Mouse (Mus musculus) adrenal gland (tissue): ENCODE data around the gene Fam83d.
"Not testable (repeated sequence)": the region's sequence is repeated elsewhere in the genome, so short reads cannot be mapped to it uniquely, and the experiment has no call there.

Source experiments
- intact Hi-C: fragments of 180-260 bp; cut with DNase I; formaldehyde crosslinking; loops from one replicate; pipeline ENCODE4 v1.15.1; 2025
- long read RNA-seq, 2 experiments: library from polyadenylated mRNA; unstranded; transcript quantifications; one replicate each; pipeline ENCODE4 v2.0.0; 2020; ENCODE audit warnings: borderline replicate concordance in 1 of 2; ENCODE audit not compliant: insufficient replicate concordance in 1 of 2

Fam83d gene
- long read RNA-seq, experiment 1: 0 reads
- long read RNA-seq, experiment 2, partial matches to known transcripts: 0 of 1 reads
- long read RNA-seq, experiment 2, other reads (novel, unspliced or antisense): 0 of 1 reads

DNA sequence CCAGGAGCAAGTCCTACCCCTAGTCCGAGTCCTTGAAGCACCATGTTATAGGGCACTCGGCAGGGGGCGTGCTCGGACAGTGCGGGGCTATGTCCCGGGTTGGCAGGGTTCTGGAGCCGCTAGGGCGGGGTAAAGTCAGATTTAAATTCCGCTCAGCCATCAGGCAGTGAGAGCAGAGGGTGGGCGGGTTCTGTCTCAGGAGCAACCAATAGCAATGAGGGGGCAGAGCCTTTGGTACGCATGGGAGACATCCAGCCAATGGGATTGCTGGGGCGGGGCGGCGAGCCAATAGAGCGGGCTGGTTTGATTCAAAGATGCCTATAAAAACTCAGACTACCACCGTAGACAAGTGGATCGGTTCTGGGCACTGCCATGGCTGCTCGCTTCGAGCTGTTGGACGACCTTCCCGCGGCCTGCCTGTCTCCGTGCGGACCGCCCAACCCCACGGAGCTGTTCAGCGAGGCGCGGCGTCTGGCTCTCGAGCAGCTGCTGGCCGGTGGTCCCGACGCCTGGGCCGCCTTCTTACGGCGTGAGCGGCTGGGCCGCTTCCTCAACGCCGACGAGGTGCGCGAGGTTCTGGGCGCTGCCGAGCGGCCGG lies at the start of gene Fam83d:
TSS of gene Fam83d (plus strand) at position 352 of the 598 bp plus-strand sequence.
- intact Hi-C loops: loop anchor here (5.0 kb wide), 1 partner anchor 84 kb away; no protein-coding TSS in a partner anchor

DNA sequence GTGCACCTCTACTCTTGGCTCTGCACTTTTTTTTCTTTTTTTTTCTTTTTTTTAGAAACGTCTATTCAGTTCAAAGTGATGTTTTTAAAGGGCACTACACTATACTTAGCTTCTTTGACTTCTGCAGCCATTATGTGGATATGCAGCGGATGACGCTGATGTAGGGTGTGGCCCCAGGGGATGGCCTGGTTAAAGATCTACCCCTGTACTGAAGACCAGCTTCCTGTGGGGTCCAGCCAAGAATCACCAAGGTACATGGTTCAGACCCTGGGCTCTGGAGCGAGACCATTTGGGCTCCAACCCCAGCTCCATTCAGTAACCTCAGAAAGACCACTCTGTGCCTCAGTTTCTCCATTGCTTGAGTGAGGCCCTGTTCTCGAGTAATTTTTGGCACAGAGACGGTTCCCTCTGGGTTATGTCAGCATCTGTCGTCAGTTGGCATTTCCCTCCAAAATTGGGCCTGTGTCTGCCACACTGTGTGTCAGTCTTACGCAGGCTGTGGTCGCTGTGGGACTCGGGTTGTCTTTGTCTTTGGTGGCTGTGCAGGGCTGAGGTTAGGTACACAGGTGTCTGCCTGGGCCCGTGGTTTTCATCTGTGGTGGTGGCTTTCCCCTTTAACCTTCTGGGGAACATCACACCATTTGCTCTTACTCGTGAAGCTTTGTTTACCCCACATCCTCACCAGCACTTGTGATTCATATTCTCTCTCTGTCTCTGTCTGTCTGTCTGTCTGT lies 48.9 kb upstream of the Fam83d start:
- intact Hi-C loops: no loop called here

DNA sequence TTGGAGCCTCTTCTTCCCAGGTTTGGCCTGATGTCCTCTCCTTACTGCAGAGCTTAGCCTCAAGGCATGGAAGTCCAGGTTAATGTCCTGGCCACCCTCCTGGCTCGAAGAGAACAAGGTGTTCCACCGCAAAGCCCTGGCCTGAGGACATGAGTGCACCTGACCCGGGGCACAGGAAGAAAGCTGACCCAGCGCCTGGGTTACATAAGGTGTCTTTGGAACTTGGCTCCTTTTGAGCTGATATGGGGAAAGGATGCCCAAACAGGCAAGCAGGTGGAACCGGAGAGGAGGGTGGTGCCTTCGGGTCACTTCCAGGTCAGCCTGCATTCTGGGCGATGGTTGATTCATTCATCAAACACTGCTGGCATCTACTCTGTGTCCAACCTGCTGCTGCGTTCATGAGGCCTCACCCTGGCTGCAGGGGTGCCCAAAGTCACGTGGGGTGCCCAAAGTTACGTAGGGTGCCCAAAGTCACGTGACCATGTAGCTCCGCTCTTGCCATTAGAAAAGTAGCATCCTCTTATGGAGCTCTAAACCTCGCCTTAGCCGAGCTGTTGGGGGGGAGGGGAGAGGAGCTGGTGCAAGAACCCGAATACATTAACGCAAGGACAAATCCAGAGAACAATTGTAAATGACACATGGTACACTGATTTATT lies 47.0 kb upstream of the Fam83d start:
- intact Hi-C loops: no loop called here

DNA sequence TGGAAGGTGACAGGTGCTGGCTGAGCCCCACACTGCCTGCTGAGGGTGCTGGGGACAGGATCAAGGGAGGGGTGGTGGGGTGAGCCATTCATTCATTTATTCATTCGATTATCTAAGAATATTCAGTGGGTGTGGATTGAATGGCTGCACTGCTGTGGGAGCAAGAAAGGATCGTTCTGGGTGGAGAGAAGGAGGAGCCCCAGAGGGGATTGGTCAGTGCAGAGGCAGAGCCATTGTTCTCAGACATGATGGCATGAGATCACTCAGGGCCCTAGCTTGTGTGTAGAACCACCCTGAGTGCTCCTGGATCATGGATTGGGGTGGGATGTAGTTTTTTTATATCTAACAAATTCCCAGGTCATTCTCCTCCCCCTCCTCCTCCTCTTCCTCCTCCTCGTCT lies 46.4 kb upstream of the Fam83d start:
- intact Hi-C loops: no loop called here

DNA sequence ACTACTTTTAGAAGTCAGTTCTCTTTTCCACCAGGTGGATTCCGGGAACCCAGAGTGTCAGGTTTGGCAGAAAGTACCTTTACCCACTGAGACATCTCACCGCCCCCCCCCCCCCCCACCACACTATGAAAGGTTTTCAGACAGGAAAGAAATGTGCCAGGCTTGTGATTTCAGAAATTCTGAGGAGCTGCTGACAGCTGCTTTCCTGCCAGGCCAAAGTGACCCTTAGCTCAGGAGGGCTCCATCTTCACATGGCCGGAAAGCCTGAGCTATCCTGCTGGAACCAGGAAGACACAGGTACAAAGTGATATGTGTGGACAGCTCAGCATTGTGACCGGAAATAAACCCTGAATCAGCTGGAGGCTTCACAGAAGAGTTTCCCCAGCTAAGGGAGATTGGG lies 45.8 kb upstream of the Fam83d start:
- intact Hi-C loops: no loop called here

DNA sequence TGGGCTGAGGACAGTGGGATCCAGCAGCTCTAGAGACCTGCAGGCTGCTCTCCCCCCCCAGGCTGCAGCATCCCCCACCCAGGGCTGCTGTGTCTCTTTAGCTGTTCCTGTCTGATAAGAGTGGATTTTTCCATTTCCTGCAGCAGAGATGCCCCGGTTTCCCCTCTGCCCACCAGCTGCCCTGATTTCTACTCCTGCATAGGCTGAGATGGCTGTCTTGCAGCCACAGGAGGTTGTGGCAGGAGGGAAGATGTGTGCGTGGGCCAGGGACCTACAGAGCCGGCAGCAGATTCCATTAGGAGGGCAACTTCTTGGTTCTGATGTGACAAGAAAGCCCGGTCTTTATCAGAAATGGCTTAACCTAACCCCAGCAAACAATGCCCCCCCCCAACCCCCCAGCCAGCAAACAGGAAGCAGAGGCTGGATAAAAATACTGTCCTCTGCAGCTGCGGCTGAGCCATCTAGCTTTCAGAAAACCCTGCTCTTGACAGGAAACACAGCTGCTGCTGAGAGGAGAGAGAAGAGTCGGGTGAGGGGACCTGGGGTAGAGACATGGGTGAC lies 44.8 kb upstream of the Fam83d start:
- intact Hi-C loops: no loop called here

DNA sequence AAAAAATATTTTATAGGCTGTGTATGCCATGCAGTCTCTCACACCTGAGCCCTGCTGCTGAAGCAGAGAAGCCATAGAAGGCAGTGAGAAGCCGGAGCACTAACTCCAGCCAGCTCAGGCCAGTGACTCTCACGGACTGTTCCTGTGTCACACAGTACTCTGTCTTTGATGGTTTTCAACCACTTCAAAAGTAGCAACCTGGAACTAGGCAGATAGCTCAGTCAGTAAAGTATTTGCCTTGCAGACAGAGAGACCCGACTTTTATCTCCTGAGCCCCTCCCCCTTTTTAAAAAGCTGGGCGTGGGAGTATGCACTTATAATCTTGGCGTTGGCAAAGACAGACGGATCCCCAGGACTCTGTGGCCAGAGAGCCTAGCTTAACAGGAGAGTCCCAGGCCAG lies 44.1 kb upstream of the Fam83d start:
- intact Hi-C loops: no loop called here

DNA sequence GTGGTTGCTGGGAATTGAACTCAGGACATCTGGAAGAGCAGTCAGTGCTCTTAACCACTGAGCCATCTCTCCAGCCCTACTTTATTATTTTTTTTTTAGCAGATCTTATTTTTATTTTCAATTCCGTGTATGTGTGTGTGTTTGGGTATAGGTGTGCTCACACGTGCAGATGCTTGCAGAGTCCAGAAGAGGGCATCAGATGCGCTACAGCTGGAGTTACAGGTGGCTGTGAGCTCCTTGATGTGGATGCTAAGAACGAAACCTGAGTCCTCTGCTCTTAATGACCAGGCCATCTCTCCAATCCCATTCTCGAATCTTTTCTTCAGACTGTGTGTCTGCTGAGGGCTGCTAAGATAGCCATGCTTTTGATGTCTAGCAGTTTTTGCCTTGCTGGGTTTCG lies 41.6 kb upstream of the Fam83d start:
- intact Hi-C loops: no loop called here

DNA sequence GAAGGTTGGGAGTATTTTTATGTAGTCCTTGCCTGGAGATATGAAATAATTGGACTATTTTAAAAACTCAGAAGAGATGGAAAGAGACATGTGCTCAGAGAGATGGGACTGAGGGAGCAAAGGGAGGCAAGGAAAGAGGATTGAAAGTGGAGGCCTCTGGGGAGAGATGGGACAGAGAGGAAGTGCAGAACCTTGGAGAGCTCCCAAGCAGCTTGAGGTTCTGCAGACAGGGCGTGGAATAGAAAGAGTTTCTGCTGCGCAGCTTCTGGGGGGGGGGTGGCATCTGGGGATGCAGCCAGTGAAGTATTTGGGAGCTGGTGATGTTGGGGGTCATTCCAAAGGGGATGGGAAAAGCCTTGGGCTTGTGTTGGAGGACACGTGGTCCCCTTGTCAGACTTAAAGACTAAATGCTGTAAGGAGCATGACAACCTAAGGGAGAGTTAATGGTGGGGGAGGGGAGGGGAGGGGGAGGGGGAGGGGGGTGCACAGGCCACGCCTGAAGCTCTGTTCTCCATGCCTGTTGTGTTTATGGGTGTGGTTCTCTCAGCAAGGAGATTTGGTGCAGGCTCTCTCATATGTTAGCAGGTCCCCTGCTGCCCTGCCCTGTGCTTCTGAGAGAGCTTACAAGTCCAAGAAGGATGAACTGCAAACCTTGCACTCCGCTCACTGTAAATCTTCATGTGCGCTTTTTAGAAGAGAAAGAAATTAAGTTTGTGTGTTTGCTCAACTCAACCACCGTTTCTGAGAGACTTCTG lies 39.7 kb upstream of the Fam83d start:
- intact Hi-C loops: no loop called here

DNA sequence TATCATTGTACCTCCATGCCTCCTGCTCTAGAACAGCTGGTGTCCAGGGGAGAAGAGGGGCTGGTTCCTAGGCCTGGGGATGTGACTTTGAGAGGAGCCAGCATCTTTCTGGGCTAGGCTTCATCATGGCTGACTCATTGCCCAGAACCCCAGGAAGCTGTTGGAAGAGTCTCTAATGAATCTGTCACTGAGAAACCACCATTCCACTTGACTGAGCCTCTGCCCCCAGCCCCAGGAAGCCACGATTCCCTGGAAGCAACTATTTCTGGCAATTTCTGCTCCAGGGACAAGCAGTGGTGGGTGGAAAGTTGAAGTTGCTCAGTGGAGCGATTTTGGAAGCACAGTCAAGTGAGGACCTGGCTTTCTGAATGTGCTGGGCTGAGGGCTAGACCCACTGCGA lies 37.0 kb upstream of the Fam83d start:
- intact Hi-C loops: no loop called here

DNA sequence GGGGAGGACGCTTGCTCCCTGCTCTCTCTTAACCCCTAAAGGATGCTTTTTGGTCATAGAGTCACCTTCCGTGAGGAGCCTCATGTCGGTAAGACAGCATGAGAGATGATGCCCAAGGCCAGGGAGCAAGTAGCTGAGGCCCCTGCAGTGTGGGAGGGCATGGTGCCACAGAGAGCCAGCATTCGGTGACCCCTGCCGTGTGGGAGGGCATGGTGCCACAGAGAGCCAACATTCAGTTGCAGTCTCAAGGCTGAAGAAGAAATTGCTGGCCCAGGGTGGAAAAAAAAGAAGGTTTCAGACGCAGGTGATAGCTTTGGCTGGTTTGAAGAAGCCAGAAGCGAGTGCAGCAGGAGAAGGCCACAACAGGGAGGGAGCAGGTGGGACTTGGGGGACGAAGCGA lies 35.4 kb upstream of the Fam83d start:
- intact Hi-C loops: no loop called here

DNA sequence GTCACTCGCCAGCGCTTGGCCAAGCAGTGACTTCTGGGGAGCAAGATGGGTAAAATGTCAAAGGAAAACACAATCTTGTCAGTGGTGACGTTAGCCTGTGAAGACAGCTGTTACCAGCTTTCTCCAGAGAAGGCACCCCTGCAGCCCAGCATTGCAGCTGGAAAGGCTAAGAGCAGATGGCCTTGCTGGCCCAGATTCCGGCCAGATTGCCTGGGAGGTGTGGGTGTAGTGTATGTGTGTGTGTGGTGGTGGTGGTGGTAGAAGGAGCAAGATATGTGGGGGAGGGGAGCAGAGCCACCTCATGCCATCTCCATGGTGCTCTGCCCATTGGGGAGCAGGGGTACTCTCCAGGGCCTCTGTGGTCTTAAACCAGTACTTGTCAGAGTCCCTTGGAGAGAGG lies 34.8 kb upstream of the Fam83d start:
- intact Hi-C loops: no loop called here

DNA sequence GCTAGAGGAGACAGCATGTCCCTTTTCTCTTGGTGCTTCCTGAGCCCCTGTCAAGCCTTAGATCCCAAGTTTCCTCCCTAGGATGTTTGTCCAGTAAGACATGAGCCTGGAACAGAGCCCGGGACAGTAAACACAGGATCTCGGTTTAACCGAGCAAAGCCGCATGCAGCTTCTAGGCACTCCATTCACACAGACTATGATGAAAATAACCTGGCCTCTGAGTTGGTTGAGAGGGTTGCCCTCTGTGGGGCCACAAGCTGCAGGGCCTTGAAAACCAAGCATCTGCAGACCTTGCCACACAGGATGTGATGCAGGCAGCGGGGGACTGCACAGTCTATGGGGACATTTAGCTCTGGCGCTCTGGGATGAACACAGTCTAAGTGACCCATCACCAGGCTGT lies 34.0 kb upstream of the Fam83d start:
- intact Hi-C loops: no loop called here

DNA sequence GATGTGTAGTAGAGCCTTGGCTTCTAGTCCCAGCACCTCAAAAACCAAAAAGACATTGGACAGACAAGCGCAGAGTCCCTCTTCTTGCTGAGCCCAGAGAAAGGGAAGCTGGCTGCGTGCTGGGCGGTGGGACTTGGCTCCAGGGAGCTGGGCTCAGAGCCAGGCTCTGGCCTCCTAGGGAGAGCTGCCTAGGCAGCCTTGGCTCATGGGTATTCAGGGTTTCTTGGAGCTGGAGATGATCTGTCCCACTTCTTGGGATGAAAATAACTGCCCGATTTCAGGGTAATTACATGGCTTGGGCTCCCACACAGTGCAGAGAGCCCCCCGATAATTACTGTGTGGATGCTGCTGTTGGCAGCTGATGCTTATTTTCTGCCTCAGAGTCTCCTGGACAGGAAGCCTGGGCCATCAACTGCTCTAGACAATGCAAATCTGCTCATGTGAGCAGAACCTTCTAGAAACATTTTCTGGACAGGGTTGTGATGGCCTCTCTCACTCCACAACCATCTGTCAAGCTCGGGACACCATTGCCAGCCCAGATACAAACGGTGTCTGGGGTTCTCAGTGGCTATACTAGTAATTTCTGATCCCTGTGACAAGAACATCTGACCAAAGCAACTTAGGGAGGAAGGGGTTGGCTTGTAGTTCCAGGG lies 33.3 kb upstream of the Fam83d start:
- intact Hi-C loops: no loop called here

DNA sequence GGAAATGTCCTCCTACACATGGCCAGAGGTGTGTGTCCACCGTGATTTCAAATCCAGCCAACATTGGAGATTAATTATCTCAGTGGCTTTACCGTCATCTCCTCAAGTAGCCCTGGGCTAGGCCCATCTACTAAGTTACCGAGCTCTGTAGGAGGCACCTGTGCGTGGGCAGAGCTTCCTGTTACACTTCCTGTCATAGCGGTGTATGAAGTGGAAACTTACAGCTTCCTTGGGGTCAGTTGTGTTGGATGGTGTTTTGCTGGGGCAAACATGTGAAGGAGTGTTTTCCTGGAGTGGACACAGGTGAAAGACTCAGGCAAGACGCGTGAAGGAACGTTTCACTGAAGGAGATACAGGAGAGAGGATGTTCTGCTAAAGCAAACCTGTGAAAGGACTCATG lies 32.6 kb upstream of the Fam83d start:
- intact Hi-C loops: no loop called here

DNA sequence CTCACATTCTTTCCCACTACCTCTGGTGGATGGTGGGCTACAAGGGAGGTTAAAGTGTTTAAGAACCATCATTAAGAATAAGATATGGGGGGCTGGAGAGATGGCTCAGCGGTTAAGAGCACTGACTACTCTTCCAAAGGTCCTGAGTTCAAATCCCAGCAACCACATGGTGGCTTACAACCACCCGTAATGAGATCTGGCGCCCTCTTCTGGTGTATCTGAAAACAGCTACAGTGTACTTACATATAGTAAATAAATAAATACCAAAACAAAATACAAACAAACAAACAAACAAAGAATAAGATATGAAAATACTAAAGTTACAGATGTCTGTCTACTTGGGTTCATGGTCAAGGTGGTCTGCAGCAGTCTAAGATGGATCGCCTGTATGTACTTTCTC lies 31.6 kb upstream of the Fam83d start:
- intact Hi-C loops: not testable (repeated sequence)

DNA sequence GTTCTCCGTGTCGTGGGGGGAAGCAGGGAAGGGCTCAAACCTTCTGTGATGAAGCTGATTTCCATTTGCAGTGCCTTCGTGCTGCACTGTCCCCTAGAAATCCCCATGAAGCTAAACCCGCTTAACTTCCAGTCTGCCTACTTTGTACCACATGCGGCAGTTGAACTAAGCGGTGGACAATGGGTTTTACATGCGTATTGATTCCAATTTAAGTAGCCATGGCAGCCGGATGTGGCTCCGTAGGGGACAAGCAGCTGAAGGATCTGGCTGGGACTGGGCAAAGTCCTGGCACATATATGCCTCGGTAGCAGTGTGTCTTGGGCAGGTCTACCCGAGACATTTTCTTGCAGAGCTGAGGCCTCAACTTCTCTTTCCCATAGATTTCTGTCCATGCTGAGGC lies 29.3 kb upstream of the Fam83d start:
- intact Hi-C loops: no loop called here

DNA sequence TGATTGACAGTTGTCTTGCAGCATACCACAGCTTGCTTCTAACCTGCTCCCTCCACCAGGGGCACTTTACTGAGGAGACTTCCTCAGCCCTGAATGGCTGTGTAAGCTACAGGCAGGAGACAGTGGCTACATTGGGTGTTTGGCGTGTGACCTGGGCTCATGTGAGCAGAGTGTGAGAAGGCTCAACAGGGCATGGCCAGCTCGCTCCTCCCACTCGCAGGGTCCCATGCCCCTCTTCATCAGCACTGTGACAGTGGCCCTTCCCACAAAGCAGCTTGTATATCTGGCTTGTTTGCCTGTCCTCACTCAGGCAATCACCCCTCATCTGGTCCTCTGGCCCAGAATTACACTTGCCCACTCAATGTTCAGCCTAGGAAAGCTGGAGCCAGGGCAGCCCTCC lies 28.8 kb upstream of the Fam83d start:
- intact Hi-C loops: no loop called here

DNA sequence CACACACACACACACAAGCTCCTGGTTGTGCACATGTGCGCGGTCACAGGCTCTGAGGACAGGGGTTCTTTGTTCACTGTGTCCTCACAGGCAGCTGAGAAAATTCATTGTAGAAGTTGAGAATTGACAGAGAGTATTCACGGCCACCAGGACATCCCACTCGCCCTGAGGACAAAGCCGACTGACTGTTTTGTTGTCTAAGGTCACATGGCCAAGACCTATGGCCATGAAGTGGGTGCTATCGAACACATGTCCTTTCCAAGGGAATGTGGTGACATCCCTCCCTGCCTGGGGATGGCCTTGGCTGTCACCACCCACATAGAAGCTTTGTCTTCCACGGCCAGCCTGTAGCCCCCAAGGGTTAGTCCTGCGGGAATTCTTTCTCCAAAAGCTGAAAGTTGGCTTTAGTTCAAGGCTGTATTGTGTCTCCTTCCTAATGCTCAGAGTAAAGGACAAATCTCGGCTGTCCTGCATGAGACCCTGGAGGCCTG lies 26.8 kb upstream of the Fam83d start:
- intact Hi-C loops: loop anchor here (5.0 kb wide), 1 partner anchor 189 kb away; no protein-coding TSS in a partner anchor

DNA sequence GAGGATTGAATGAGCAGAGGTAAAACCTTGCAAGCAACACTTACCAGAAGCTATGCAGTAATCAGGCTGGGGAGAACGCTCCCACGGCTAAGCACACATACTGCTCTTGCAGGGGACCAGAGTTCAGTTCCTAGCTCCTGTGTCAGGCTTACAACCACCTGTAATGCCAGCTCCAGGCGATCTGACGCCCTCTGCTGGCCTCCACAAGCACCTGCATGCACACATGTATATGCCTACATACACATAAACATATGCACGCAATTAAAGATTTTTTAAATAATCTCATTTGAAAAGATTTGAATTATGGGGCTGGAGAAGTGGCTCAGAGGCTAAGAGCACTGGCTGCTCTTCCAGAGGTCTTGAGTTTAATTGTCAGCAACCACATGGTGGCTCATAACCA lies 25.5 kb upstream of the Fam83d start:
- intact Hi-C loops: loop anchor here (5.0 kb wide), 1 partner anchor 190 kb away; no protein-coding TSS in a partner anchor
